Mouse (Mus musculus): ENCODE results near the gene Il12a.

DNA sequence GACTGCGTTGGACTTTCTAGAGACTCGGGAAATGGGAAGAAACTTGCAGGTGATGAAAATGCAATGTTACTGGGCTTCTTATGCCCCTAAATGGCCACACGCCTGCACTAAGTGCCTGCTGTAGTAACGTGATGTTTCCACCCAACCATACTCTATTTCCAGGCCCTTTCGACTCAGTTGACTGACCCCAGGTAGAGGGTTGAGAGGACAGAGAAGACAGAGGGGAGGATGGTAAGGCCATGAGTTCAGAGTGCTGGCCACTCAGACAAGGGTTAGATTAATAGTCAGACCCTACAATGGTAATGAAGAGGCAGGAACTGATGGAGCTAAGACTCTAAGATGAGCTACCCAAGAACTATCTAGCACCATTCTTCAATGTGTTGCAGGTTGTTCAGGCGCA lies 30.4 kb upstream of the Il12a start:
- TF ChIP-seq POLR2A (IDR thresholded peaks at IDR 0.05; ENCODE audit: extremely low read depth, insufficient read depth, low read length) (no peak), CTCF (IDR thresholded peaks at IDR 0.05; ENCODE audit: low read depth, low read length) (no peak)

Measured in liver, adult 2 months (tissue).